Mouse (Mus musculus) kidney, postnatal 10 days (tissue): ENCODE measurements around the gene Ppip5k2.

Experiments
- DNase-seq: peaks from one replicate; pipeline ENCODE4 v3.0.0; 2021; ENCODE audit warnings: mixed read lengths

Ppip5k2 gene

GRCm38 (mm10) chr1:97754392-97754791 is 15.8 kb downstream of the Ppip5k2 start:
- no peak for DNase-seq

DNA sequence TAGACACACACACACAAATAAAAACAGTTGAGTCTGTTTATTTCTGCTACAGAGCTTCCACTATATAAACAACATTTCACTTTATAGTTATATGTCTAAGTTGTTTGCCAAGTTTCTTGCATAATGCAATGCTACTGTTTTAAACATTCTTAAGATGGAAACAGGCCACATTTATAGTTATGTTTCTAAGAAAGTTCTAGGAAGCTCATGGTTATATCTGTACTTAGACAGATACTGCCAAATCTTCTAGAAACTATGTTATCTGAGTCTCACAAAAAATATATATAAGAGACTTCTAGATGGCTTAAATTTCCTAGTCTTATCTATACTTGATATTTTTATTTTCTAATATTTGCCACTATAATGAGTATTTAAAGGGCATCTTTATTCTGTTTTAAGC is 17.0 kb downstream of the Ppip5k2 start:
- DNase-seq, result no peak

- no peak for DNase-seq
Observed at GRCm38 (mm10) chr1:97748163-97748562, 22.0 kb downstream of the Ppip5k2 start.

DNA sequence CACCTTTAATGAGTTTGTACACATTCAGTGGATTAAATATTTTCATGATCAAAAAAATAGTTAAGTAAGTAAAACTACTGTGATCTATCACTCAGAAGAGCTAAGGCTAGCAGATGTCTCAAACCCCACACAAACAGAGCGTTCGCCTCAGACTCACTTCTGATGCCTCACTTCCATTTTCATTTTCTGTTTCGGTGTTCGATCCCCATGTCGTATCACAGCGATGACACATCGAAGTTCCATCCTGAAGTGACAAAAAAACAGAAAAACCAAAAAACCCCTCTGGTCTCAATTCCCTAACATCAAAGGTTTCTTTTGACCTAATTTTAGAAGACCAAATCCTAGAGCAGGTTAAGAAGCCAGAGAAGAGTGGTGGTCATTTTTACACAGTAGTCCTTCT is 23.9 kb downstream of the Ppip5k2 start:
- DNase-seq, result no peak

DNA sequence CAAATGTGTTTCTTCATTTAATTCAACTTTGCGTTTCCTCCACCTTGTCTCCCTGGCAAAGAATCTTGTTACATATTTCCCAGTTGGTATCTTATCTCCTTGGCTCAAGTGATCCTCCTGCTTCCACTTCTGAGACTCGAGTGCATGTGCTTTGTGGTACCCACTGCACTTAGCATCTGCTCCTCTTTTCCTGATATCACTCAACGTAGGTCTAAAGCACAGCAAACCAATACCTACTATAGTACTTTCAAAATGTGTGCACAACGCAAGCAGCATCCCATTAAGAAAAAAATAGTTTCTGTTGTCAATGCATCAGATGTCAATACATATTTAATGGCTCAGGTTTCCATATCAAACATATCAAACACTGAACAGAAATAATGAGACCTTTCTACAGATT is 24.5 kb downstream of the Ppip5k2 start:
- DNase-seq, result no peak

DNA sequence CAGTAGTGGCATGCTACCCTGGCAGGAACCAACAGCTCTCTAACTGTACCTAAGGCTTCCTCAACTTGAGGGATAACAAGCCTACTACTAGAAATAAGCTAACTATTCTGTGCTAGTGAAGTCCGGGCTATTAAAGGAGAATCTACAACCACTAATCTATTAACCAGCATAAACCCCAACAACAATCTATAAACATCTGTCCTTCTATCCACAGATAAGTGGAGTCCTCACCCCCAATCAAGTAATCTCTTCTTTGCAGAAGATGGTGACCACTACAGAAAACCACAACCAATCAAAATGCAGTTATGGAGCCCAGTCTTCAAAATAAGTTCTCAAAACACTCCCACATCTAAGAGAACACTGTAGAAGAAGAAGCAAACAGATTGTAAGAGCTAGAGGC is 27.1 kb downstream of the Ppip5k2 start:
- DNase-seq, result no peak

DNA sequence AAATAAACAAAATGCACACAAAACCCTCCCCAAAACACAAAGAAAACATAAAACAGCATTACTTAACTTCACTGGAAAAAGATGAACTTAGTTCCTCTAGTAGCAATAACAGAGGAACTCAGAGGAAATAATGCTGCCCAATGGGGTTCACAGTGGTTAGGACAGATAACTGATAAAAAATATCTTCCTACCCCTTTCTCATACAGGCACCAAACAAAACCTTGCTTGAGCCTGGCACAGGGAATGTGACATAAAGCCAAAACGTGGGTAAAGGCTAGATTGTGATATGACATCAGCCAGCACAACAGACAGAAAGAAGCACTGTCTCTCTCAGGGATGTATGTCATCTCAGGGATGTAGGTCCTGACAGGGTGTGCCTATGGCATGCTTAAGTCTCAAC is 40.9 kb downstream of the Ppip5k2 start:
- DNase-seq, result no peak

DNA sequence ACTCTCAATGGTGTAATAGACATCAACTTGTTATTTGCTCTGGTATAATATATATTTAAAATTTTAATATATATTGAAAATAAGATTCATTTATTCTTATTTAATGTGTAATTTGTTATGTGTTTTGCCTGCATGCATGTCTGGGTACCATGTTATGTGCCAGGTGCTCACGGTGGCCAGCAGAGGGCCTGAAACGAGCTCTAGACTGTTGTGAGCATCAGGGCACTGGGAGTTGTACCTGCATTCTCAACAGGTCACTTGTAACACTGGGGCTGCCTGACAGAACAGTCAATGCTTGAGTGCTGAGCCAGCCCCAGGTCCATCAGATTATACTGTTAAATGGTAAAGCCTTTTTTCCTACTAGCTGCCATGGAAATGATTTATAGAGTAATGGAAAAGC is 43.5 kb downstream of the Ppip5k2 start:
- peak; percentile 23 for DNase-seq

DNA sequence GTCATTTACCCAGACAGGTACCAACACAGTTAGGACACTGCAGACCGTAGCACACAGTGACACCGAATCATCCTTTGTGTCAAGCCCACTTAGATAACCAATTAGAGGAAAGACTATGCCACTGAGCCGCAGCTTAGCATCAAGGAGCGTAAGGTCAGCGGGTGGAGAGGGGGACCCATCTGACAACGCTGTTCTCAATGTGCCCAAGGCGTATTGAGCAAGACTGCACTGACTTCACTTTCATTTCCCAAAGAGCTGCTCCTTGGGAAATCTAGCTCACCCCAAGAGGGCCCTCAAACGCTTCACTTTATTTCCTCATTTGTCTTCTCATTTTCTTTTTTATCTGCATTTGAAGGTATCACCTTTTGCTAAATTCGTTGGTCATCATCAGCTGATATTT is 51.8 kb downstream of the Ppip5k2 start:
- DNase-seq, result no peak

DNA sequence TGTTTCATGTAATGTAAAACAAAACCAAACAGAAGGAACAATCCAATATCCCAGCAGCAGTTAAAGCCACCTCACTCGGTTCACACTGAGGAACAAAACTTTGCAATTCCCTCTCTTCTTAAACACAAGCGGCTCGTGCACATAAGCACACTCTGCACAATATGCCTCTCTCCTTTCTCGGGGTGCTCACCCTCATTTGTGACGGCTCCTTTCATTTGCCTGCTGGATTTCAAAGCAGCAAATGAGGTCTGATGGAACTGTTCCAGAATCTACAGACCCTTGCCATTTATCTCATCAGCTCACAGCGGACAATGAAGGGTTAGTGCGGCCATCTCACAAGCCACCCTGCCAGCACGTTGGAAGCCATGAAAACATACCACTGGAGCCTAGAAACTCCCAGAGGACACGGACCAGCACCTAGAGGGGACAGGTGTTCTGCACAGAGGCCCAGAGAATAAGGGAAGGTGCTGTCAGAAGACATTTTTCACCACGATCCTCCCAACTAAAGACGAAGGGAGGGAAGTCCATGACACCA is 55.8 kb downstream of the Ppip5k2 start:
- no peak for DNase-seq

DNA sequence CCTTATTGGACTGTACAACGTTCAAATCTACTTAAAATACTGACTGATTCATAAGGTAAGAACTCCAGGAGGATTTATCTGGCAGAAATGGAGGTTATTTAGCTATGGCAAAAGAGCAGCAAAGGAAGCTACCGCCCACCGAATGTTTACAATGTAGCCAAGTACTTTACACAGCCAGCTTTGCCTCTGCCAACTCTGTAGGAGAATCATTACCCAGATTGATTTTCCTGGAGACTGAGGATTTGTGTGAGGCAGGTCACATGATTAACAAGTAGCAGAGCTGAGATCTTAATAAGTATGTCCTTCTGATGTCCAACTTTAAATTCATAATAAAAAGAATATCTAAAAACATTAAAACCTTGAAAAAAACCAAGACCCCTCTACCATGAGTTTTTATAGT is 59.7 kb downstream of the Ppip5k2 start:
- DNase-seq, result no peak

DNA sequence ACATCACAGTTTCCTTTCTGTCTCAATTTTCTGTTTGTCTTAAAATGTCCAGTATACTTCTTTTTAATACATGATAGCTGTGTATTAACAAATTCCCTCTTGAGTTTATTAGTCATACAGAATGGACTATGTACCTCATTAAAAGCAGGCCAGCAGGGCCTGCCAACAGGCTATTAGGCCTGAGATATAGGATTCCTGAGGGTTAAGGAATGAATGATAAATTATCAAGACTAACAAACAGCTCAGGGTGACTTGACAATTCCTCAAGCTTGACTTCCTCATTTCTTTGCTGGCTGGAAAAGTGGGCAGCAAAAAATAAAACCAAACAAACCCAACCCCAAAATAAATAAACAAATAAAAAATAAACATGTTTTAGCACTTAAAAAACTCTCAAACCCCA is 64.8 kb downstream of the Ppip5k2 start:
- DNase-seq, result no peak

DNA sequence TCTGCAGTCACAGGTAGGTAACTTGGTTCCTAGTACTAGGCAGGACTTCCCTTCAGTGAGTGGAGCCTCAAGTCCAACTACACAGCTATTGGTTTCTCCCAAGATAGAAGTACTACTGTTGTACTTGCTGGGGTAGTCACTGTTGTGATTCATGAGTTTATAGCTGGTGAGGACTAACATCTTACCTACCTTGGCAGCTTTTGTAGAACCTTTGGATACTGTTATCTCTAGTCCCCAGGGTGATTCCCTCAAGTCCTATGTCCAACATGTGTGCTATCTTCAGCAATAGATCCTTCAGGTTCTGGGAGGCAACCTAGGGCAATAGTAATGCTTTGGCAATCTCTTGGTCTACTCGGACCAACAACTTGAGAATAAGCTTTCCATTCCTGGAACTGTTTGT is 65.6 kb downstream of the Ppip5k2 start:
- DNase-seq, result no peak

- peak; percentile 36 for DNase-seq
Observed at GRCm38 (mm10) chr1:97698956-97699570, 71.1 kb downstream of the Ppip5k2 start.

GRCm38 (mm10) chr1:97697273-97697672 is 72.9 kb downstream of the Ppip5k2 start:
- no peak for DNase-seq

DNA sequence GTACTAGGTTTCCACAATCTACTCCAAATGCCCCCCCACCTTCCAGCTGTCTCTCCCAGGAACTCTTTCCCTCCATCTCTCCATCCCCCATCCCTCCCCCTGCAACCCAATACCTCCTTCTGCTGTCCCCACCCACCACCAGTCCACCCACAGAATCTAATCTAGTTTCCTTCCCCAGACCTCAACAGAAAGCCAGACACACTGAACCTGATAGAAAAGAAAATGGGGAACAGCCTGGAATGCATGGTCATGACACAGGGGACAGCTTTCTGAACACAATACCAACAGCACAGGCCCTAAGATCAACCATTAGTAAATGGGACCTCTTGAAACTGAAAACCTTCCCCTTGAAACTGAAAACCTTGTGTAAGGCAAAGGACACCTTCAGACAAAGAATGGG is 76.4 kb downstream of the Ppip5k2 start:
- DNase-seq, result no peak

DNA sequence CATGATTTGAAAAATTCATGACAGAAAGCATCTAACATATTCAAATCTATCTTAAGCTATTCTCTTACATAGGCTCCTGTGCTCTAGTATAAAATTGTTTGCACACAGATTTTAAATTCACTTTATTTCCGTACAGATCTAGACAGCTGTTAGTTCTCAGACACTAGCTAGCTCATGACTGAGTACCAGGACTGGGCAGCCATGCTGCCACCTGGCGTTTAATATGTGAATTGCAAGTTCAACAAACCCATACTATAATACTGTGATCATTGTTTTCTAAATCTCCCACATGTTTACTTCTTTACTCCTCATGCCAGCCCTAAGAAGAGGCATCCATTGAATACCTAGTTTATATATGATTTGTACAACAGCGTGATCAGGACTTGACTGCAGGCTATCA is 81.5 kb downstream of the Ppip5k2 start:
- peak; percentile 61 for DNase-seq

DNA sequence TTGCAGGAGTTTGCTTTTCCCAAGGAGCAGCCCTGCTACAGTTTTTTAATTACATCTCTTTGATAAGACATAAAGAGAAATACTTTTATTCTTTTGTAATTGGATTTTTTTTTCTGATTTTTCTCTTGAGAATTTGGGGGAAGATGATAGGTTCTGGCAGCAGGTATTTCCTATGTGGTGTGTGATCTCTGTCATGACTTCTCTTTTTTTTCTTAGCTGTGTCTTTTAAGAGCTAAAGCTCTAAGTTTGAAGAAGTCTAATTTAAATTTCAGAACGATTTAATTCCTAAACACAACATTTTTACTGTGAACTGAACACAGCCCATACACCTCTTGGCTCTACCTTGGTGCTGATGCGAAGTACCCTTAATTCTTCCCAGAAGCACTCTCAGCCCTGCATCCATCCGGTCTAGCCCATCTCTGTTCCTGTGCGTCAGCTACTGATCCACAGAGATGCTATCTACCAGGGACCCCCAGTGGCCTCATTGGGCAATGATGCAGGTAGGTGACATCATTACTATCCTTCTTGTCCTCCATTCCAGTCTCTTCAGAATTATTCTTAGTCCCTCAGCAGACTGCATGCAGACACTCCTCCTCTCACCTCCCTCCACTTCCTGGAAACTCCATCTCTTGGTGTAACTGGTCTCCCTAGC is 93.6 kb downstream of the Ppip5k2 start:
- no peak for DNase-seq

- no peak for DNase-seq
Observed at GRCm38 (mm10) chr1:97676115-97676514, 94.1 kb downstream of the Ppip5k2 start.

GRCm38 (mm10) chr1:97672849-97673248 is 97.4 kb downstream of the Ppip5k2 start:
- DNase-seq, result no peak

DNA sequence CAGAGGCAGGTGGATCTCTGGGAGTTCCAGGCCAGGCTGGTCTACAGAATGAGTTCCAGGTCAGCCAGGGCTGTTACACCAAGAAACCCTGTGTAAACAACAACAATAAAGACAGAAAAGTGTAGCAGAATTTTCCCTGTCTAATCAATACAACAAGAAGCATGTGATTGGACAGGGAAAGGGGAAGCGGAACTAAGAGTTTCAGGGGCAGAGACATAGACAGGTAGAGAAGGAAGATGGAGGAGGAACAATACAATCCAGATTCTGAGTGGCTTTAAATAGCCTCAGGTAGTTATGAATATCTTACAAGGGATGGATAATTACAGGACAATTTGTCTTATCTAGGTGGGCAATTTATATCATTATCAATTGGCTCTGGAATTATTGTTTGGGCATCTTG is 102.9 kb downstream of the Ppip5k2 start:
- DNase-seq, result no peak

DNA sequence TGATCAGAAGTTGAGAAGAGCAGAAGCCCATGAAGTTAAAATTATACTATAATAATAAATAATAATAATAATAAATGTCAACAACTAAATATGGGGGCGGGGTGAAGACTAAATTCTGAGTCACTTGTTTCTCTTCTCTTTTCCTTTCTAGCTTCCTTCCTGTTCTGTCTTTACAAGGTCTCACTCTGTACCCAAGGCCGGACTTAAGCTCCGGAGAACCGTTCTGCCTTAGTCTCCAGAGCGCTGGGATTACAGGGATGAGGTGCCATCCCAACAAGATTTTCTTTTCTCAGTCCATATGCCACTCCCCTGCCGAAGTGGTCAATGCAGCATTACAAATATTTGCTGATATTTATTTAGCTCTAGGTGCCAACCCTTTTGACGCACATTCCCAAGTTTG is 107.9 kb downstream of the Ppip5k2 start:
- DNase-seq, result no peak

DNA sequence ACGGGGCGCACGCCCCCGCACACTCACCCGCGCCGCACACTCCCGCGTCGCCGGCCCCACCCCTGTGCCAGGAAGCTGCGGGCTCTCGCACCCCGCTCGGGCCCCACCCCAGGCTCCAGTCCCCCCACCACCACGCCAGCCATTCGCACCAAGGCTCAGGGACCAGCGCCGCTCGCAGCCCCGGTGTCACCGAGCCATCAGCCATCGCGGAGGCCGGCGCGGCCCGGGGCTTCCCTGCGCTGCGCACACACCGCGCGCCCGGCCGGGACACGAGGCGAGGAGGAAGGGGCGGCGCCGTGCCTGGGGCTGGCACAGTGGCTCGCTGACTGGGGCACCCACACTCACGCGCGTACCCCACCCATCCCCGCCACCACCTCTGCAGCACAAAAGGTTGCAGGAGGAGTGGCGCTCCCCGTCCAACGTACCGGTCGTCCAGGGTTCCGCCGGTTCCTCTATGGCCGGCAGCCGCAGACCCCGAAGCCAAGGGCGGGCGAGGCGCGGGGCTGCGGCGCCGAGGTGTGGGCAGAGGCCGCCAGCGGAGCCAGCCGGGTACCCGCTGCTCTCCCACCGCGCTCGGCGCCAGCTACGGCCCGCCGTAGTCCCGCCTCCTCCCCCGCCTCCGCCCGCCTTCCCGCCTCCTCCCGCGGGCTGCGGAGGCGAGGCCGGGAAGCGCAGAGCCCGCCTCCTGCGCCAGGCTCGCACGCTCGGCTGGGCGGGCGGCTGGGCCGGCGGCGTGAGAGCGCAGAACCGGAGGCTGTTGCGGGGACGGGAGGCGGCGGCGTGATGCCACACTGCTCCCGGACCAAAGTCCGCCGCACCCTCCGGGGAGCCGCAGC is 108.6 kb downstream of the Ppip5k2 start, which contains the start of gene D1Ertd622e:
TSS of gene D1Ertd622e (minus strand) at position 669 of the 836 bp plus-strand sequence.
- DNase-seq, result peak; percentile 89
